Comparison of ENCODE assay signal across 32 mouse cellular contexts in genomic region chr7:68273515-68273914, GRCm38 (mm10). TPM values are rescaled to one million over a fixed set of nuclear protein-coding genes. Genes with fewer than 3 reads are reported as not detected.
DNase-seq lines count a peak whose midpoint lies in the region; ATAC-seq and TF ChIP-seq lines count a peak whose summit lies in the region.
"Had no signal": no experiment of that assay in that cellular context is flagged by ENCODE, and none has a peak within 500 bp of the region (broad histone marks: within the 10 kb centered on the region; RNA-seq: fewer than 3 reads in every experiment).

Fam169b (plus strand) TSS chr7:68273839.

- no peaks in the 10 kb centered on the region for H3K36me3 ChIP-seq in kidney, adult 2 months (ENCODE audit: control insufficient read depth, insufficient read depth, low read length)
- no peaks in the 10 kb centered on the region for H3K36me3 ChIP-seq in kidney, embryonic 14.5 days (ENCODE audit: control insufficient read depth, insufficient read depth, low read length)
- no peaks in the 10 kb centered on the region for H3K36me3 ChIP-seq in thymus, adult 2 months (ENCODE audit: control insufficient read depth, insufficient read depth, low read length)
- H3K36me3 ChIP-seq: forebrain, embryonic 12.5 days; G1E; heart, embryonic 13.5 days; hindbrain, embryonic 10.5 days; hindbrain, embryonic 15.5 days; limb, embryonic 10.5 days; limb, embryonic 15.5 days; midbrain, embryonic 13.5 days; stomach, embryonic 15.5 days had no signal

- H3K9me3 ChIP-seq in kidney, embryonic 14.5 days (ENCODE audit: control insufficient read depth, low read length) = no peaks in the 10 kb centered on the region
- H3K9me3 ChIP-seq: forebrain, embryonic 12.5 days; heart, embryonic 13.5 days; hindbrain, embryonic 10.5 days; hindbrain, embryonic 15.5 days; limb, embryonic 10.5 days; limb, embryonic 15.5 days; megakaryocyte, embryonic 14.5 days; midbrain, embryonic 13.5 days; stomach, embryonic 15.5 days had no signal

- TF ChIP-seq POLR2A in kidney, adult 2 months (IDR thresholded peaks at IDR 0.05; ENCODE audit: low read depth, low read length) = no peak
- TF ChIP-seq POLR2A in thymus, adult 2 months (IDR thresholded peaks at IDR 0.05; ENCODE audit: control insufficient read depth, extremely low read depth, insufficient read depth, low read length, poor library complexity) = no peak

- H3K27me3 ChIP-seq in kidney, adult 2 months (replicated peaks; ENCODE audit: control insufficient read depth, insufficient read depth, low read length) = no peaks in the 10 kb centered on the region
- H3K27me3 ChIP-seq in kidney, embryonic 14.5 days (ENCODE audit: control insufficient read depth, insufficient read depth, low read length) = no peaks in the 10 kb centered on the region
- no peaks in the 10 kb centered on the region for H3K27me3 ChIP-seq in thymus, adult 2 months (ENCODE audit: control insufficient read depth, insufficient read depth, low read length)
- H3K27me3 ChIP-seq: limb, embryonic 15.5 days had no signal

- no peak within 1 kb of the TSS for H3K4me2 ChIP-seq in kidney, embryonic 14.5 days (replicated peaks; ENCODE audit: low read depth, low read length)
- H3K4me2 ChIP-seq: forebrain, embryonic 12.5 days; heart, embryonic 13.5 days; hindbrain, embryonic 15.5 days; limb, embryonic 15.5 days; midbrain, embryonic 13.5 days; stomach, embryonic 15.5 days had no signal

- H3K4me1 ChIP-seq in kidney, adult 2 months (ENCODE audit: control insufficient read depth, insufficient read depth, low read length) = peaks cover 10% of the 10 kb centered on the region; the same call in 1 of the 2 replicates
- H3K4me1 ChIP-seq in kidney, embryonic 14.5 days (ENCODE audit: control insufficient read depth, insufficient read depth, low read length) = peaks cover 16% of the 10 kb centered on the region
- H3K4me1 ChIP-seq in thymus, adult 2 months (replicated peaks; ENCODE audit: control insufficient read depth, insufficient read depth, low read length) = peaks cover 25% of the 10 kb centered on the region

- peak; percentile 22 for DNase-seq in kidney, adult 2 months
- DNase-seq in thymus, adult 2 months = no peak
- no peak for DNase-seq in thymus, postnatal 10 days (ENCODE audit: low spot score in 2 of 2)
- no peak for DNase-seq in cerebellum, adult 9-11 months
- no peak for DNase-seq in ovary, adult 18-20 months (ENCODE audit: low spot score)
- DNase-seq: adrenal gland, postnatal 25 days; cerebellum, adult 18-20 months; cerebellum, postnatal 14 days; forebrain, postnatal 0 days; heart, adult 2 months; heart, postnatal 14 days; kidney, adult 9 months; kidney, postnatal 14 days; layer of hippocampus, adult 9-11 months; lung, postnatal 4 days; right cerebral cortex, adult 18-20 months; thymus, postnatal 36 days had no signal

- H3K27ac ChIP-seq in kidney, adult 2 months (ENCODE audit: insufficient read depth, low read depth, low read length) = peak within 1 kb of the TSS; percentile 73
- no peak within 1 kb of the TSS for H3K27ac ChIP-seq in kidney, embryonic 14.5 days (ENCODE audit: low read depth, low read length)
- H3K27ac ChIP-seq in thymus, adult 2 months (ENCODE audit: control insufficient read depth, insufficient read depth, low read length) = peak within 1 kb of the TSS; percentile 37; the same call in 1 of the 2 replicates
- H3K27ac ChIP-seq: forebrain, embryonic 12.5 days; heart, adult 2 months; heart, embryonic 13.5 days; hindbrain, embryonic 10.5 days; hindbrain, embryonic 15.5 days; limb, embryonic 10.5 days; limb, embryonic 15.5 days; midbrain, embryonic 13.5 days; stomach, embryonic 15.5 days had no signal

- no peak within 1 kb of the TSS for H3K4me3 ChIP-seq in kidney, adult 2 months (ENCODE audit: insufficient read depth, low read depth, low read length)
- no peak within 1 kb of the TSS for H3K4me3 ChIP-seq in kidney, embryonic 14.5 days (ENCODE audit: low read length)
- H3K4me3 ChIP-seq in thymus, adult 2 months (ENCODE audit: control insufficient read depth, insufficient read depth, low read length) = no peak within 1 kb of the TSS
- H3K4me3 ChIP-seq: erythroblast, embryonic 14.5 days; forebrain, embryonic 12.5 days; heart, adult 2 months; heart, embryonic 13.5 days; hindbrain, embryonic 10.5 days; hindbrain, embryonic 15.5 days; limb, embryonic 10.5 days; limb, embryonic 15.5 days; megakaryocyte, embryonic 14.5 days; midbrain, embryonic 13.5 days; stomach, embryonic 15.5 days had no signal

- ATAC-seq in kidney, embryonic 14.5 days (ENCODE audit: low FRiP score, low TSS enrichment) = no peak
- ATAC-seq in activated CD4-positive, CD25-positive, alpha-beta regulatory T cell, adult 4 months = no peak
- ATAC-seq: forebrain, postnatal 0 days; lung, postnatal 0 days; midbrain, embryonic 13.5 days had no signal

- H3K9ac ChIP-seq in kidney, embryonic 14.5 days (ENCODE audit: low read depth, low read length) = no peak within 1 kb of the TSS
- H3K9ac ChIP-seq: forebrain, embryonic 12.5 days; forebrain, postnatal 0 days; heart, embryonic 13.5 days; hindbrain, embryonic 15.5 days; limb, embryonic 15.5 days; midbrain, embryonic 13.5 days; stomach, embryonic 15.5 days had no signal

- no peak for TF ChIP-seq CTCF in kidney, adult 2 months (conservative IDR thresholded peaks at IDR 0.05; ENCODE audit: insufficient read depth, insufficient read length, low read depth, low read length)
- no peak for TF ChIP-seq CTCF in thymus, adult 2 months (IDR thresholded peaks at IDR 0.05; ENCODE audit: borderline replicate concordance, control insufficient read depth, extremely low read depth, insufficient read depth, low read length, poor library complexity)

RNA-seq across cellular contexts. Expression of gene Fam169b, which starts in this region (rescaled TPM):
- polyA plus RNA-seq in kidney, adult 2 months (2012; rRNA removed) = 7.9 and 11.3 TPM in 2 replicates
- 1.0 and 1.2 TPM in 2 replicates for polyA plus RNA-seq in kidney, embryonic 14.5 days (2014; fragmentation: Nextera tagmentation; extraction: Ambion mirVana)
- polyA plus RNA-seq in thymus, adult 2 months (2012; rRNA removed) = 111 and 114 TPM in 2 replicates
- polyA plus RNA-seq in activated CD4-positive, CD25-positive, alpha-beta regulatory T cell, adult 4 months (2017; shearing (Covaris generic)) = 10 to 100 TPM; 85.3 to 95.2 TPM
- polyA plus RNA-seq: erythroblast, embryonic 14.5 days; G1E; midbrain, embryonic 13.5 days; neural tube, embryonic 14.5 days had no signal
